Mouse (Mus musculus): ENCODE measurements around the gene Skor1.

Skor1 gene

DNA sequence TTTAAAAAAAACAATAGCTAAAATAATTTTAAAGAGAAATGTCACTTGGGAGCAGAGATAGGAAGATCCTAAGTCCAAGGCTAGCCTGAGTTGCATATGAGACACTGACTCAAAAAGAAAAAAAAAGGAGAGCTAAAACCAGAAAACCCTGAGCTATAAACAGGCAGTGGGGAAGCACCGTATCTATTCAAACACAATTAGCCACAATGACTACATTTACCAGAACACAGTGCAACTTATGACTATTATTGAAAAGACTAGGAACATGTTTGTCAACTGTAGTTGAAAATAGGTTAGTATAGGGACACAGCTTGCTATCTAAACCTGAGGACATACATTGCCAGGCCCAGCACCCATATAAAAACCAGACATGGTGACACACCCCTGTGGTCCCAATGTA lies 54.7 kb downstream of the Skor1 start:
- in situ Hi-C loops (cut with MboI, MseI), result no loop called here

GRCm38 (mm10) chr9:63092567-63092966 lies 56.2 kb downstream of the Skor1 start:
- in situ Hi-C loops (cut with MboI, MseI), result no loop called here

GRCm38 (mm10) chr9:63091971-63092528 lies 56.7 kb downstream of the Skor1 start:
- in situ Hi-C loops (cut with MboI, MseI), result no loop called here

GRCm38 (mm10) chr9:63091101-63091921 lies 57.5 kb downstream of the Skor1 start:
- in situ Hi-C loops (cut with MboI, MseI), result no loop called here

- in situ Hi-C loops (cut with MboI, MseI), result no loop called here
These were observed 59.6 kb downstream of the Skor1 start for GRCm38 (mm10) chr9:63089141-63089540.
